Mouse (Mus musculus): ENCODE results near the gene Ap5s1. TPM values are rescaled to one million over a fixed set of nuclear protein-coding genes. Genes with fewer than 3 reads are reported as not detected.

Gene Ap5s1
- polyA plus RNA-seq (2012; rRNA removed), result 32.5 and 33.6 TPM in 2 replicates

GRCm38 (mm10) chr2:131206778-131207177 is at the start of gene Ap5s1:
TSS of gene Ap5s1 (plus strand) at chr2:131207078.

GRCm38 (mm10) chr2:131159938-131160581 is 46.8 kb upstream of the Ap5s1 start, which contains the start of gene 1700037H04Rik:
TSS of gene 1700037H04Rik (minus strand) at chr2:131160081.

GRCm38 (mm10) chr2:131179990-131180587 is 26.8 kb upstream of the Ap5s1 start, which contains the start of gene Cenpb:
TSS of gene Cenpb (minus strand) at chr2:131180067.

GRCm38 (mm10) chr2:131186771-131187601 is 19.9 kb upstream of the Ap5s1 start, which contains the start of the genes Cdc25b and Spef1:
TSS of gene Cdc25b (plus strand) at chr2:131186949.
TSS of gene Spef1 (minus strand) at chr2:131187282.

GRCm38 (mm10) chr2:131233307-131234126 is 26.6 kb downstream of the Ap5s1 start, which contains the start of gene Mavs:
TSS of gene Mavs (plus strand) at chr2:131234063.

GRCm38 (mm10) chr2:131262213-131262672 is 55.4 kb downstream of the Ap5s1 start, which contains the start of gene Pank2:
TSS of gene Pank2 (plus strand) at chr2:131262495.

Other genes with a start within 250 kb of the Ap5s1 start
- gene Gfra4, start 164.0 kb upstream of the Ap5s1 start, polyA plus RNA-seq (2012; rRNA removed), result 74.6 and 77.7 TPM in 2 replicates
- 2.5 and 3.9 TPM in 2 replicates for gene Adam33, start 143.3 kb upstream of the Ap5s1 start, polyA plus RNA-seq (2012; rRNA removed)
- 0.35 and 0.44 TPM in 2 replicates for gene Siglec1, start 120.3 kb upstream of the Ap5s1 start, polyA plus RNA-seq (2012; rRNA removed)
- 8.7 and 10.0 TPM in 2 replicates for gene Hspa12b, start 79.8 kb upstream of the Ap5s1 start, polyA plus RNA-seq (2012; rRNA removed)
- not detected in 2 replicates for gene Gm11037, start 73.6 kb upstream of the Ap5s1 start, polyA plus RNA-seq (2012; rRNA removed)
- 94.7 and 106 TPM in 2 replicates for gene 1700037H04Rik, start 47.0 kb upstream of the Ap5s1 start, polyA plus RNA-seq (2012; rRNA removed)
- 61.7 and 62.7 TPM in 2 replicates for gene Cenpb, start 27.0 kb upstream of the Ap5s1 start, polyA plus RNA-seq (2012; rRNA removed)
- 25.5 and 27.5 TPM in 2 replicates for gene Cdc25b, start 20.1 kb upstream of the Ap5s1 start, polyA plus RNA-seq (2012; rRNA removed)
- 31.0 and 33.7 TPM in 2 replicates for gene Spef1, start 19.8 kb upstream of the Ap5s1 start, polyA plus RNA-seq (2012; rRNA removed)
- 6.5 and 7.1 TPM in 2 replicates for gene Mavs, start 27.0 kb downstream of the Ap5s1 start, polyA plus RNA-seq (2012; rRNA removed)
- 29.0 and 29.8 TPM in 2 replicates for gene Pank2, start 55.4 kb downstream of the Ap5s1 start, polyA plus RNA-seq (2012; rRNA removed)
- 32.0 and 33.2 TPM in 2 replicates for gene Rnf24, start 145.8 kb downstream of the Ap5s1 start, polyA plus RNA-seq (2012; rRNA removed)